Mouse (Mus musculus): ENCODE data around the gene Tal1. TPM values are rescaled to one million over a fixed set of nuclear protein-coding genes. Genes with fewer than 3 reads are reported as not detected.

The Tal1 gene
- total and polyA plus RNA-seq, 2 experiments from 2014 or later = 0.78 to 10.7 TPM

DNA sequence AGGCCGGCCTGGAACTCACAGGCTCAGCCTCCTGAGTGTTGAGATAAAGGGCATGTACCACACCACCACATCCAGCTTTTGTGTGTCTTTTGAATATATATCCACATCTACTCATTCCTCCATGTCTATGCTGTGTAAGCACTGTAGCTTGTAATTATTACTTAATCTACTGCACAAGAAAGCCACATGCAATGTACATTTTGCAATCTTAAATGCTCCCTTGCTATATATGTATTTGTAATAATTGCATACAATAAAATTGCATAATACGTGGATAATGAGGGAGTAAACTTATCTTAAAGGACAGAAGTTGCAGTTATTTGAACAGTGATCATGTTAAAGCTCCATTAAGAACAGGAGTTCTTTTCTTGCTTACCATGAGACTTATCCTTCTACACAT, 64.9 kb downstream of the Tal1 start:
- no peak overlapping the region for H3K4me2 ChIP-seq (ENCODE audit: low read depth, low read length)
- no peaks in the 10 kb centered on the region for H3K36me3 ChIP-seq (replicated peaks; ENCODE audit: control insufficient read depth, insufficient read depth, low read length)
- H3K27me3 ChIP-seq (ENCODE audit: control insufficient read depth, insufficient read depth, low read length) = no peaks in the 10 kb centered on the region
- ATAC-seq (ENCODE audit: insufficient read depth, low read depth) (no peak), DNase-seq (ENCODE audit: low spot score) (no peak)
- no peaks in the 10 kb centered on the region for H3K9me3 ChIP-seq (replicated peaks; ENCODE audit: control insufficient read depth, low read length)
- 64% methylated on average over 2 of the region's 2 CpGs for WGBS
- no peak overlapping the region for H3K27ac ChIP-seq (ENCODE audit: low read depth)
- no peak for TF ChIP-seq CTCF (IDR thresholded peaks at IDR 0.05; ENCODE audit: low read depth)
- no peak for TF ChIP-seq EP300 (IDR thresholded peaks at IDR 0.05; ENCODE audit: low read depth)
- H3K4me3 ChIP-seq (ENCODE audit: low read depth, low read length) = no peak overlapping the region
- no peak overlapping the region for H3K9ac ChIP-seq (replicated peaks; ENCODE audit: low read depth, low read length)
- no peaks in the 10 kb centered on the region for H3K4me1 ChIP-seq (ENCODE audit: control insufficient read depth, insufficient read depth)

Other genes with a start within 250 kb of the Tal1 start
- gene Gm12830, start 234.7 kb upstream of the Tal1 start, total RNA-seq (2014; rRNA removed; ENCODE audit: low replicate concordance) = not detected in 2 replicates
- gene Gm12830, start 234.7 kb upstream of the Tal1 start, polyA plus RNA-seq (2015; fragmentation: Nextera tagmentation; extraction: Ambion mirVana) = not detected in 2 replicates
- gene Foxd2, start 147.6 kb upstream of the Tal1 start, total RNA-seq (2014; rRNA removed; ENCODE audit: low replicate concordance) = not detected in 2 replicates
- gene Foxd2, start 147.6 kb upstream of the Tal1 start, polyA plus RNA-seq (2015; fragmentation: Nextera tagmentation; extraction: Ambion mirVana) = 0.04 and 0.08 TPM in 2 replicates
- not detected in 2 replicates for gene Foxe3, start 130.4 kb upstream of the Tal1 start, total RNA-seq (2014; rRNA removed; ENCODE audit: low replicate concordance)
- not detected in 2 replicates for gene Foxe3, start 130.4 kb upstream of the Tal1 start, polyA plus RNA-seq (2015; fragmentation: Nextera tagmentation; extraction: Ambion mirVana)
- gene Cmpk1, start 69.2 kb upstream of the Tal1 start, total RNA-seq (2014; rRNA removed; ENCODE audit: low replicate concordance) = 25.0 and 27.4 TPM in 2 replicates
- 54.9 and 66.8 TPM in 2 replicates for gene Cmpk1, start 69.2 kb upstream of the Tal1 start, polyA plus RNA-seq (2015; fragmentation: Nextera tagmentation; extraction: Ambion mirVana)
- gene Stil, start 56.3 kb upstream of the Tal1 start, total RNA-seq (2014; rRNA removed; ENCODE audit: low replicate concordance) = 6.1 and 10.0 TPM in 2 replicates
- gene Stil, start 56.3 kb upstream of the Tal1 start, polyA plus RNA-seq (2015; fragmentation: Nextera tagmentation; extraction: Ambion mirVana) = 1.7 and 2.0 TPM in 2 replicates
- gene Pdzk1ip1, start 32.3 kb downstream of the Tal1 start, total RNA-seq (2014; rRNA removed; ENCODE audit: low replicate concordance) = 0.97 and 4.2 TPM in 2 replicates
- gene Pdzk1ip1, start 32.3 kb downstream of the Tal1 start, polyA plus RNA-seq (2015; fragmentation: Nextera tagmentation; extraction: Ambion mirVana) = 0.90 and 1.0 TPM in 2 replicates
- gene Cyp4x1, start 77.9 kb downstream of the Tal1 start, total RNA-seq (2014; rRNA removed; ENCODE audit: low replicate concordance) = not detected in 2 replicates
- gene Cyp4x1, start 77.9 kb downstream of the Tal1 start, polyA plus RNA-seq (2015; fragmentation: Nextera tagmentation; extraction: Ambion mirVana) = not detected in 2 replicates
- gene Cyp4a29, start 185.7 kb downstream of the Tal1 start, total RNA-seq (2014; rRNA removed; ENCODE audit: low replicate concordance) = not detected in 2 replicates
- not detected in 2 replicates for gene Cyp4a29, start 185.7 kb downstream of the Tal1 start, polyA plus RNA-seq (2015; fragmentation: Nextera tagmentation; extraction: Ambion mirVana)
- gene Cyp4a12a, start 242.6 kb downstream of the Tal1 start, total RNA-seq (2014; rRNA removed; ENCODE audit: low replicate concordance) = not detected in 2 replicates
- gene Cyp4a12a, start 242.6 kb downstream of the Tal1 start, polyA plus RNA-seq (2015; fragmentation: Nextera tagmentation; extraction: Ambion mirVana) = not detected in 2 replicates

Data from heart, postnatal 0 days (tissue).